In the genomic region with DNA sequence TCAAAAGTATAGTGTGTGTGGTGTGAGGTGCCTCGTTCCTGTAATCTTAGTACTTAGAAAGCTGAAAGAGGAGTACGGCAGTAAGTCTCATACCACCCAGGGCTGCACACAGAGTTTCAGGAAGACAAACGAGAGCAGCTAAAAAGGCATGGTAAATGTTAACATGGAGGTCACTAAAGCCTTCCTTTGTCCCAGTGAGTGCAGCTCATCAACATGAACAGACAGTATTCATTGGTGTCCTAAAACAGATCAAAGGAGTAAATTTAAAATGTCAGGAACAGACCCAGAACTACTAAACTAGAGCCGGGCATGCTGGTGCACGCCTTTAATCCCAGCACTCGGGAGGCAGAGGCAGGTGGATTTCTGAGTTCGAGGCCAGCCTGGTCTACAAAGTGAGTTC, we compare ENCODE assay signal across 28 mouse cellular contexts.
DNase-seq lines count a peak whose midpoint lies in the region; ATAC-seq lines count a peak whose summit lies in the region.
"Had no signal": no experiment of that assay in that cellular context is flagged by ENCODE, and none has a peak within 500 bp of the region (broad histone marks: within the 10 kb centered on the region; RNA-seq: fewer than 3 reads in every experiment).

No protein-coding gene starts in this region.

- peaks cover 53% of the 10 kb centered on the region for H3K36me3 ChIP-seq in neural tube, embryonic 15.5 days

- H3K4me1 ChIP-seq in neural tube, embryonic 15.5 days: no peaks in the 10 kb centered on the region
- H3K4me1 ChIP-seq: embryonic facial prominence, embryonic 13.5 days; embryonic facial prominence, embryonic 15.5 days; forebrain, embryonic 10.5 days; forebrain, embryonic 12.5 days had no signal

- H3K27ac ChIP-seq in neural tube, embryonic 15.5 days (replicated peaks): no peak overlapping the region
- H3K27ac ChIP-seq: embryonic facial prominence, embryonic 13.5 days; embryonic facial prominence, embryonic 15.5 days; forebrain, embryonic 10.5 days; forebrain, embryonic 12.5 days had no signal

- no peaks in the 10 kb centered on the region for H3K9me3 ChIP-seq in neural tube, embryonic 15.5 days (replicated peaks)
- H3K9me3 ChIP-seq: embryonic facial prominence, embryonic 13.5 days; embryonic facial prominence, embryonic 15.5 days; forebrain, embryonic 10.5 days; forebrain, embryonic 12.5 days; G1E had no signal

- 56% methylated on average over 7 of the region's 7 CpGs for WGBS in neural tube, embryonic 15.5 days

- DNase-seq in heart, adult 11 months: peak; percentile 36
- no peak for DNase-seq in heart, postnatal 14 days
- DNase-seq in R1 (ENCODE audit: low read depth, low spot score): peak; percentile 64
- peak; percentile 25 for DNase-seq in induced T-regulatory cell, adult 2 months (ENCODE audit: low read depth)
- DNase-seq in retina, postnatal 1 day: no peak
- DNase-seq: adrenal gland, adult 8-10 months; adrenal gland, postnatal 14 days; adrenal gland, postnatal 36 days; B cell, adult 2 months; cerebellum, adult 11-12 months; cerebellum, adult 8-10 months; cerebellum, adult 9-11 months; cerebellum, postnatal 14 days; cerebellum, postnatal 36 days; embryo, embryonic 11 days had no signal

- no peak overlapping the region for H3K4me3 ChIP-seq in neural tube, embryonic 15.5 days (replicated peaks)
- H3K4me3 ChIP-seq: embryonic facial prominence, embryonic 13.5 days; embryonic facial prominence, embryonic 15.5 days; erythroblast, embryonic 14.5 days; forebrain, embryonic 10.5 days; forebrain, embryonic 12.5 days had no signal

- intact Hi-C loops in heart, postnatal 14 days (cut with DNase I): no loop called here

- H3K9ac ChIP-seq in neural tube, embryonic 15.5 days (replicated peaks): no peak overlapping the region
- H3K9ac ChIP-seq: embryonic facial prominence, embryonic 13.5 days; embryonic facial prominence, embryonic 15.5 days; forebrain, embryonic 12.5 days had no signal

- ATAC-seq in neural tube, embryonic 15.5 days (ENCODE audit: low FRiP score): no peak
- ATAC-seq: activated CD4-positive, CD25-positive, alpha-beta regulatory T cell, adult 4 months; CD4-positive, CD25-positive, alpha-beta regulatory T cell, adult 4 months; forebrain, embryonic 14.5 days; forebrain, embryonic 16.5 days; Patski had no signal

- H3K4me2 ChIP-seq in neural tube, embryonic 15.5 days: no peak overlapping the region
- H3K4me2 ChIP-seq: embryonic facial prominence, embryonic 13.5 days; embryonic facial prominence, embryonic 15.5 days; forebrain, embryonic 12.5 days had no signal

- H3K27me3 ChIP-seq in neural tube, embryonic 15.5 days (replicated peaks): no peaks in the 10 kb centered on the region
- H3K27me3 ChIP-seq: CH12.LX; embryonic facial prominence, embryonic 13.5 days; embryonic facial prominence, embryonic 15.5 days; forebrain, embryonic 12.5 days; Patski had no signal

Comparison
In these comparisons a context has a peak if more than half of its experiments do, and no peak if none do; other contexts are left out.
1. DNase-seq: peak in heart, adult 11 months (single experiment), R1 (single experiment) and induced T-regulatory cell, adult 2 months (single experiment); none in heart, postnatal 14 days (0 of 2) and retina, postnatal 1 day (single experiment).